Mouse (Mus musculus): ENCODE data around the gene Fbxo41. TPM values are rescaled to one million over a fixed set of nuclear protein-coding genes. Genes with fewer than 3 reads are reported as not detected.

Gene Fbxo41
- polyA plus RNA-seq, 1 experiment from 2014 or later, result 10.0 TPM

- no peaks in the 10 kb centered on the region for H3K36me3 ChIP-seq (ENCODE audit: control insufficient read depth, insufficient read depth, low read length)
- no peaks in the 10 kb centered on the region for H3K9me3 ChIP-seq (ENCODE audit: control insufficient read depth, low read length)
- 0 out of 2 replicates have a peak, but pooled peaks cover 3% of the 10 kb centered on the region for H3K4me1 ChIP-seq (ENCODE audit: control insufficient read depth, insufficient read depth, low read length)
- H3K4me2 ChIP-seq (ENCODE audit: low read depth, low read length), result no peak overlapping the region
- 67% methylated on average over 1 of the region's 1 CpGs for WGBS
- H3K4me3 ChIP-seq (ENCODE audit: low read depth, low read length), result no peak overlapping the region
- H3K27ac ChIP-seq (ENCODE audit: low read depth, low read length), result no peak overlapping the region
- no peak overlapping the region for H3K9ac ChIP-seq (replicated peaks; ENCODE audit: low read depth, low read length)
- ATAC-seq (ENCODE audit: low read depth), result no peak
- H3K27me3 ChIP-seq (ENCODE audit: control insufficient read depth, insufficient read depth, low read length), result no peaks in the 10 kb centered on the region; the same call in 1 of the 2 replicates
Measured at GRCm38 (mm10) chr6:85500416-85500815, 2.4 kb downstream of the Fbxo41 start.

- no peaks in the 10 kb centered on the region; the same call in 1 of the 2 replicates for H3K27me3 ChIP-seq (ENCODE audit: control insufficient read depth, insufficient read depth, low read length)
Measured at GRCm38 (mm10) chr6:85498147-85498546, 4.6 kb downstream of the Fbxo41 start.

GRCm38 (mm10) chr6:85496976-85497375, 5.8 kb downstream of the Fbxo41 start:
- no peaks in the 10 kb centered on the region for H3K27me3 ChIP-seq (ENCODE audit: control insufficient read depth, insufficient read depth, low read length)
- no peak for ATAC-seq (ENCODE audit: low read depth)
- H3K9me3 ChIP-seq (ENCODE audit: control insufficient read depth, low read length), result no peaks in the 10 kb centered on the region
- no peak overlapping the region for H3K4me3 ChIP-seq (ENCODE audit: low read depth, low read length)
- H3K9ac ChIP-seq (replicated peaks; ENCODE audit: low read depth, low read length), result no peak overlapping the region
- H3K27ac ChIP-seq (ENCODE audit: low read depth, low read length), result no peak overlapping the region
- no peaks in the 10 kb centered on the region for H3K4me1 ChIP-seq (ENCODE audit: control insufficient read depth, insufficient read depth, low read length)
- no peak overlapping the region for H3K4me2 ChIP-seq (ENCODE audit: low read depth, low read length)
- H3K36me3 ChIP-seq (ENCODE audit: control insufficient read depth, insufficient read depth, low read length), result no peaks in the 10 kb centered on the region

More at GRCm38 (mm10) chr6:85498147-85498546, 4.6 kb downstream of the Fbxo41 start:
- no peak overlapping the region for H3K4me3 ChIP-seq (ENCODE audit: low read depth, low read length)
- 0 out of 2 replicates have a peak, but pooled peaks cover 2% of the 10 kb centered on the region for H3K4me1 ChIP-seq (ENCODE audit: control insufficient read depth, insufficient read depth, low read length)
- H3K9me3 ChIP-seq (ENCODE audit: control insufficient read depth, low read length), result no peaks in the 10 kb centered on the region
- no peak overlapping the region for H3K4me2 ChIP-seq (ENCODE audit: low read depth, low read length)
- H3K9ac ChIP-seq (replicated peaks; ENCODE audit: low read depth, low read length), result no peak overlapping the region
- H3K27ac ChIP-seq (ENCODE audit: low read depth, low read length), result no peak overlapping the region
- no peak for ATAC-seq (ENCODE audit: low read depth)
- H3K36me3 ChIP-seq (ENCODE audit: control insufficient read depth, insufficient read depth, low read length), result no peaks in the 10 kb centered on the region
- 70% methylated on average over 9 of the region's 9 CpGs for WGBS

- ATAC-seq (ENCODE audit: low read depth), result no peak
- Histone ChIP-seq H3K4me3 (ENCODE audit: low read depth, low read length) (no peak overlapping the region), H3K36me3 (ENCODE audit: control insufficient read depth, insufficient read depth, low read length) (no peaks in the 10 kb centered on the region), H3K27ac (ENCODE audit: low read depth, low read length) (no peak overlapping the region), H3K4me2 (ENCODE audit: low read depth, low read length) (no peak overlapping the region), H3K4me1 (ENCODE audit: control insufficient read depth, insufficient read depth, low read length) (no peaks in the 10 kb centered on the region), H3K9ac (replicated peaks; ENCODE audit: low read depth, low read length) (no peak overlapping the region), H3K27me3 (ENCODE audit: control insufficient read depth, insufficient read depth, low read length) (no peaks in the 10 kb centered on the region), H3K9me3 (ENCODE audit: control insufficient read depth, low read length) (no peaks in the 10 kb centered on the region)
- WGBS, result 91% methylated on average over 3 of the region's 3 CpGs
Measured at GRCm38 (mm10) chr6:85491606-85492005, 11.2 kb downstream of the Fbxo41 start.

- ATAC-seq (ENCODE audit: low read depth), result no peak
- H3K9me3 ChIP-seq (ENCODE audit: control insufficient read depth, low read length), result no peaks in the 10 kb centered on the region
- H3K9ac ChIP-seq (replicated peaks; ENCODE audit: low read depth, low read length), result no peak overlapping the region
- no peak overlapping the region for H3K4me2 ChIP-seq (ENCODE audit: low read depth, low read length)
- no peak overlapping the region for H3K27ac ChIP-seq (ENCODE audit: low read depth, low read length)
- H3K27me3 ChIP-seq (ENCODE audit: control insufficient read depth, insufficient read depth, low read length), result peaks cover 7% of the 10 kb centered on the region
- no peaks in the 10 kb centered on the region for H3K4me1 ChIP-seq (ENCODE audit: control insufficient read depth, insufficient read depth, low read length)
- no peak overlapping the region for H3K4me3 ChIP-seq (ENCODE audit: low read depth, low read length)
- 91% methylated on average over 4 of the region's 4 CpGs for WGBS
- H3K36me3 ChIP-seq (ENCODE audit: control insufficient read depth, insufficient read depth, low read length), result no peaks in the 10 kb centered on the region
Measured at GRCm38 (mm10) chr6:85490252-85490651, 12.5 kb downstream of the Fbxo41 start.

- no peak for ATAC-seq (ENCODE audit: low read depth)
Measured at GRCm38 (mm10) chr6:85489717-85490116, 13.1 kb downstream of the Fbxo41 start.

GRCm38 (mm10) chr6:85488510-85488909, 14.3 kb downstream of the Fbxo41 start:
- 0 out of 2 replicates have a peak, but pooled peaks cover 3% of the 10 kb centered on the region for H3K4me1 ChIP-seq (ENCODE audit: control insufficient read depth, insufficient read depth, low read length)
- H3K27me3 ChIP-seq (ENCODE audit: control insufficient read depth, insufficient read depth, low read length), result peaks cover 25% of the 10 kb centered on the region
- no peak overlapping the region for H3K27ac ChIP-seq (ENCODE audit: low read depth, low read length)
- 49% methylated on average over 4 of the region's 4 CpGs for WGBS
- H3K4me2 ChIP-seq (ENCODE audit: low read depth, low read length), result no peak overlapping the region
- H3K36me3 ChIP-seq (ENCODE audit: control insufficient read depth, insufficient read depth, low read length), result no peaks in the 10 kb centered on the region
- H3K4me3 ChIP-seq (ENCODE audit: low read depth, low read length), result no peak overlapping the region
- H3K9me3 ChIP-seq (ENCODE audit: control insufficient read depth, low read length), result no peaks in the 10 kb centered on the region
- no peak overlapping the region for H3K9ac ChIP-seq (replicated peaks; ENCODE audit: low read depth, low read length)
- no peak for ATAC-seq (ENCODE audit: low read depth)

More at GRCm38 (mm10) chr6:85489717-85490116, 13.1 kb downstream of the Fbxo41 start:
- no peak overlapping the region for H3K4me2 ChIP-seq (ENCODE audit: low read depth, low read length)
- H3K9me3 ChIP-seq (ENCODE audit: control insufficient read depth, low read length), result no peaks in the 10 kb centered on the region
- no peaks in the 10 kb centered on the region for H3K4me1 ChIP-seq (ENCODE audit: control insufficient read depth, insufficient read depth, low read length)
- H3K36me3 ChIP-seq (ENCODE audit: control insufficient read depth, insufficient read depth, low read length), result no peaks in the 10 kb centered on the region
- no peak overlapping the region for H3K9ac ChIP-seq (replicated peaks; ENCODE audit: low read depth, low read length)
- H3K4me3 ChIP-seq (ENCODE audit: low read depth, low read length), result no peak overlapping the region
- no peak overlapping the region for H3K27ac ChIP-seq (ENCODE audit: low read depth, low read length)
- WGBS, result 91% methylated on average over 3 of the region's 3 CpGs
- peaks cover 13% of the 10 kb centered on the region for H3K27me3 ChIP-seq (ENCODE audit: control insufficient read depth, insufficient read depth, low read length)

- no peak overlapping the region for H3K9ac ChIP-seq (replicated peaks; ENCODE audit: low read depth, low read length)
- no peak overlapping the region for H3K4me3 ChIP-seq (ENCODE audit: low read depth, low read length)
- H3K27ac ChIP-seq (ENCODE audit: low read depth, low read length), result no peak overlapping the region
- WGBS, result 77% methylated on average over 2 of the region's 2 CpGs
- H3K9me3 ChIP-seq (ENCODE audit: control insufficient read depth, low read length), result no peaks in the 10 kb centered on the region
- ATAC-seq (ENCODE audit: low read depth), result no peak
- H3K27me3 ChIP-seq (ENCODE audit: control insufficient read depth, insufficient read depth, low read length), result peaks cover 25% of the 10 kb centered on the region
- 0 out of 2 replicates have a peak, but pooled peaks cover 3% of the 10 kb centered on the region for H3K4me1 ChIP-seq (ENCODE audit: control insufficient read depth, insufficient read depth, low read length)
- no peaks in the 10 kb centered on the region for H3K36me3 ChIP-seq (ENCODE audit: control insufficient read depth, insufficient read depth, low read length)
- H3K4me2 ChIP-seq (ENCODE audit: low read depth, low read length), result no peak overlapping the region
Measured at GRCm38 (mm10) chr6:85485738-85486137, 17.1 kb downstream of the Fbxo41 start.

- 0 out of 2 replicates have a peak, but pooled peaks cover 3% of the 10 kb centered on the region for H3K4me1 ChIP-seq (ENCODE audit: control insufficient read depth, insufficient read depth, low read length)
- H3K9me3 ChIP-seq (ENCODE audit: control insufficient read depth, low read length), result no peaks in the 10 kb centered on the region
- H3K9ac ChIP-seq (replicated peaks; ENCODE audit: low read depth, low read length), result no peak overlapping the region
- ATAC-seq (ENCODE audit: low read depth), result no peak
- no peak overlapping the region for H3K27ac ChIP-seq (ENCODE audit: low read depth, low read length)
- H3K4me3 ChIP-seq (ENCODE audit: low read depth, low read length), result peak overlapping the region; percentile 20
- no peaks in the 10 kb centered on the region for H3K36me3 ChIP-seq (ENCODE audit: control insufficient read depth, insufficient read depth, low read length)
- peaks cover 25% of the 10 kb centered on the region for H3K27me3 ChIP-seq (ENCODE audit: control insufficient read depth, insufficient read depth, low read length)
- 4% methylated on average over 89 of the region's 92 CpGs for WGBS
- peak overlapping the region; percentile 45 for H3K4me2 ChIP-seq (ENCODE audit: low read depth, low read length)
Measured at GRCm38 (mm10) chr6:85483843-85484721, 18.7 kb downstream of the Fbxo41 start.

All from neural tube, embryonic 14.5 days (tissue).